Mouse (Mus musculus): ENCODE measurements at regions not wholly inside any gene's neighbourhood (a gene's known extent, or its start where the extent isn't known, plus 50 kb on each side); places are given as distances from the start of the nearest gene placed in this dataset.

- peak; percentile 48 for TF ChIP-seq CTCF (IDR thresholded peaks at IDR 0.05; ENCODE audit: low read depth)
- no peak for TF ChIP-seq EP300 (IDR thresholded peaks at IDR 0.05; ENCODE audit: low read depth)
These were observed 120.4 kb upstream of the Zfp536 start for GRCm38 (mm10) chr7:37893885-37894284.

All from heart, postnatal 0 days (tissue).